Mouse (Mus musculus) limb, embryonic 13.5 days (tissue): Measurements from ENCODE around the gene Stox2. TPM values are rescaled to one million over a fixed set of nuclear protein-coding genes. Genes with fewer than 3 reads are reported as not detected.

Experiments
- polyA plus RNA-seq: library from polyadenylated mRNA; unstranded; fragments of >200 nt; fragmentation: Nextera tagmentation; extraction: Ambion mirVana; gene quantifications from 2 replicates; pipeline ENCODE4 v1.2.1, GENCODE M21; 2015

Gene Stox2
- polyA plus RNA-seq, 1 experiment from 2014 or later: 21.4 TPM

Other genes starting within 250 kb of the Stox2 start
- gene Trappc11, start 87.1 kb upstream of the Stox2 start, polyA plus RNA-seq: 31.7 and 32.7 TPM in 2 replicates
- 42.7 and 46.3 TPM in 2 replicates for gene Rwdd4a, start 87.3 kb upstream of the Stox2 start, polyA plus RNA-seq
- gene Ing2, start 229.2 kb upstream of the Stox2 start, polyA plus RNA-seq: 9.3 and 9.7 TPM in 2 replicates